Mouse (Mus musculus) olfactory bulb, adult 2 months (tissue): ENCODE measurements around the gene Ttc14.

Experiments used
- CTCF ChIP-seq: fragments of 200-500 bp; IDR thresholded peaks from 2 replicates; pipeline ENCODE4 v1.5.1; 2012; ENCODE audit warnings: low read depth, mild to moderate bottlenecking, low read length, moderate library complexity; ENCODE audit not compliant: insufficient read depth
- POLR2A ChIP-seq: fragments of 200-500 bp; IDR thresholded peaks from 2 replicates; pipeline ENCODE4 v1.6.1; 2012; ENCODE audit warnings: mild to moderate bottlenecking, low read depth, low read length, moderate library complexity; ENCODE audit not compliant: insufficient read depth

GRCm38 (mm10) chr3:33836576-33836975 is 36.9 kb downstream of the Ttc14 start:
- TF ChIP-seq POLR2A (no peak), CTCF (no peak)
